Mouse (Mus musculus) ES-E14 (cell line): Measurements from ENCODE around the gene Gnai3. TPM values are rescaled to one million over a fixed set of nuclear protein-coding genes. Genes with fewer than 3 reads are reported as not detected.

Experiments
- DNase-seq: peaks from one replicate; pipeline ENCODE4 v3.0.0-alpha.2; 2013; ENCODE audit warnings: low read depth, low spot score
- H3K27ac ChIP-seq: 2 replicates; pipeline ENCODE4 v1.5.1; 2012; ENCODE audit warnings: low read depth, mild to moderate bottlenecking, low read length, moderate library complexity, mixed read lengths; ENCODE audit not compliant: poor library complexity, insufficient read depth, severe bottlenecking
- H3K36me3 ChIP-seq: 2 replicates; pipeline ENCODE4 v1.6.1; 2012; ENCODE audit warnings: mild to moderate bottlenecking, low read length, moderate library complexity, mixed read lengths; ENCODE audit not compliant: control insufficient read depth, poor library complexity, insufficient read depth, severe bottlenecking
- H3K4me1 ChIP-seq, 2 experiments: fragments of 150-350 bp in 1 of 2; sonication (generic) in 1 of 2; 2 replicates each; pipeline ENCODE4 v1.6.1; 2012; ENCODE audit warnings: low read length in 2 of 2, mild to moderate bottlenecking in 1 of 2, mixed read lengths in 1 of 2; ENCODE audit not compliant: control insufficient read depth in 2 of 2, insufficient read depth in 2 of 2, poor library complexity in 1 of 2
- H3K4me3 ChIP-seq, 2 experiments: fragments of 150-350 bp in 1 of 2; sonication (generic) in 1 of 2; 2 replicates each; pipeline ENCODE4 v1.5.1; 2012; ENCODE audit warnings: low read length in 2 of 2, low read depth in 1 of 2, mild to moderate bottlenecking in 1 of 2, mixed read lengths in 1 of 2; ENCODE audit not compliant: insufficient read depth in 1 of 2, poor library complexity in 1 of 2, severe bottlenecking in 1 of 2
- H3K9ac ChIP-seq: 2 replicates; pipeline ENCODE4 v1.6.1; 2012; ENCODE audit warnings: low read depth, mild to moderate bottlenecking, low read length, mixed read lengths; ENCODE audit not compliant: poor library complexity, insufficient read depth, severe bottlenecking
- H3K9me3 ChIP-seq: fragments of 150-350 bp; sonication (generic); 2 replicates; pipeline ENCODE4 v1.6.1; 2012; ENCODE audit warnings: low read depth, mild to moderate bottlenecking, low read length; ENCODE audit not compliant: control insufficient read depth, insufficient read depth
- CHD2 ChIP-seq: IDR thresholded peaks from 2 replicates; pipeline ENCODE4 v1.6.1; 2014; ENCODE audit warnings: mild to moderate bottlenecking, low read depth, low read length, inconsistent platforms
- HCFC1 ChIP-seq: IDR thresholded peaks from 2 replicates; pipeline ENCODE4 v1.6.1; 2012; ENCODE audit warnings: low read length, inconsistent platforms, borderline replicate concordance; ENCODE audit not compliant: insufficient read depth
- MAFK ChIP-seq: IDR thresholded peaks from 2 replicates; pipeline ENCODE4 v1.6.1; 2014; ENCODE audit warnings: mild to moderate bottlenecking, low read depth, low read length, inconsistent platforms; ENCODE audit not compliant: insufficient read depth
- ZC3H11A ChIP-seq: IDR thresholded peaks from 2 replicates; pipeline ENCODE4 v1.6.1; 2012; ENCODE audit warnings: low read depth, mild to moderate bottlenecking, inconsistent platforms, low read length, borderline replicate concordance
- ZNF384 ChIP-seq: IDR thresholded peaks from 2 replicates; pipeline ENCODE4 v1.6.1; 2012; ENCODE audit warnings: low read depth, low read length, inconsistent platforms
- in situ Hi-C, 2 experiments: fragments of 600-800 bp; cut with MboI; formaldehyde crosslinking; loops; one replicate each; pipeline ENCODE4 v1.15.1; 2025; ENCODE audit warnings: low sequenced_read_pairs in 2 of 2, inconsistent platforms in 1 of 2; ENCODE audit not compliant: unreplicated experiment in 2 of 2
- total RNA-seq: library from RNA; depleted of rRNA; stranded (reverse); fragments of 300-350 nt; gene quantifications from 2 replicates; pipeline ENCODE4 v1.2.3, GENCODE M21; 2012

Gnai3 gene
- total RNA-seq, 1 experiment: 84.3 TPM

- no peak for TF ChIP-seq ZNF384
- no peak for TF ChIP-seq HCFC1
- no peak for TF ChIP-seq MAFK
- TF ChIP-seq CHD2: no peak
- TF ChIP-seq ZC3H11A: no peak
- peaks cover 2 to 9% of the 10 kb centered on the region in 2 experiments; a peak in 2 of 4 replicates for H3K4me1 ChIP-seq
- DNase-seq: no peak
- in situ Hi-C loops: no loop called here
- peaks cover 13% of the 10 kb centered on the region; the same call in 1 of the 2 replicates for H3K36me3 ChIP-seq
- no peaks in the 10 kb centered on the region for H3K9me3 ChIP-seq
- no peak overlapping the region for H3K9ac ChIP-seq
- no peak overlapping the region for H3K4me3 ChIP-seq
- H3K27ac ChIP-seq: no peak overlapping the region
Observed at GRCm38 (mm10) chr3:108083161-108083560, 62.8 kb downstream of the Gnai3 start.

GRCm38 (mm10) chr3:108082251-108082875 lies 63.6 kb downstream of the Gnai3 start:
- no peak overlapping the region for H3K4me3 ChIP-seq
- in situ Hi-C loops: no loop called here
- H3K4me1 ChIP-seq: peaks cover 0 to 8% of the 10 kb centered on the region in 2 experiments; a peak in 1 of 4 replicates
- H3K36me3 ChIP-seq: peaks cover 18% of the 10 kb centered on the region
- no peak overlapping the region for H3K9ac ChIP-seq
- H3K27ac ChIP-seq: no peak overlapping the region
- no peak for DNase-seq
- TF ChIP-seq MAFK (no peak), HCFC1 (no peak), ZNF384 (no peak), ZC3H11A (no peak), CHD2 (no peak)
- H3K9me3 ChIP-seq: no peaks in the 10 kb centered on the region

GRCm38 (mm10) chr3:108081681-108082080 lies 64.3 kb downstream of the Gnai3 start:
- Histone ChIP-seq H3K4me3 (no peak overlapping the region), H3K27ac (no peak overlapping the region), H3K4me1 (peaks cover 0 to 6% of the 10 kb centered on the region in 2 experiments; a peak in 1 of 4 replicates), H3K36me3 (peaks cover 24% of the 10 kb centered on the region), H3K9me3 (no peaks in the 10 kb centered on the region), H3K9ac (no peak overlapping the region)
- in situ Hi-C loops: no loop called here
- TF ChIP-seq CHD2: no peak
- TF ChIP-seq ZNF384: no peak
- no peak for TF ChIP-seq ZC3H11A
- TF ChIP-seq HCFC1: no peak
- TF ChIP-seq MAFK: no peak
- no peak for DNase-seq

- H3K27ac ChIP-seq: no peak overlapping the region
- H3K4me3 ChIP-seq: no peak overlapping the region
- H3K9ac ChIP-seq: no peak overlapping the region
- H3K4me1 ChIP-seq: no peaks in the 10 kb centered on the region
- no peak for DNase-seq
- in situ Hi-C loops: no loop called here
- no peak for TF ChIP-seq HCFC1
- no peak for TF ChIP-seq CHD2
- TF ChIP-seq ZNF384: no peak
- TF ChIP-seq ZC3H11A: no peak
- TF ChIP-seq MAFK: no peak
- peaks cover 51% of the 10 kb centered on the region for H3K36me3 ChIP-seq
- H3K9me3 ChIP-seq: no peaks in the 10 kb centered on the region
Observed at GRCm38 (mm10) chr3:108076836-108077235, 69.1 kb downstream of the Gnai3 start.

- H3K4me1 ChIP-seq: peaks cover 0 to 5% of the 10 kb centered on the region in 2 experiments; a peak in 1 of 4 replicates
- no peak overlapping the region for H3K4me3 ChIP-seq
- no peak for DNase-seq
- H3K9me3 ChIP-seq: no peaks in the 10 kb centered on the region
- no peak overlapping the region for H3K9ac ChIP-seq
- H3K36me3 ChIP-seq: peaks cover 38% of the 10 kb centered on the region
- in situ Hi-C loops: no loop called here
- TF ChIP-seq ZNF384: no peak
- TF ChIP-seq ZC3H11A: no peak
- TF ChIP-seq MAFK: no peak
- no peak for TF ChIP-seq HCFC1
- TF ChIP-seq CHD2: no peak
- no peak overlapping the region for H3K27ac ChIP-seq
Observed at GRCm38 (mm10) chr3:108072983-108073569, 72.9 kb downstream of the Gnai3 start.
